Mouse (Mus musculus) activated CD4-positive, CD25-positive, alpha-beta regulatory T cell, adult 4 months (primary cell): ENCODE data around the gene Galns. TPM values are rescaled to one million over a fixed set of nuclear protein-coding genes. Genes with fewer than 3 reads are reported as not detected.
"Not testable (repeated sequence)": the region's sequence is repeated elsewhere in the genome, so short reads cannot be mapped to it uniquely, and the experiment has no call there.

ENCODE experiments used
- ATAC-seq: one replicate; pipeline ENCODE4 v1.8.0; 2017
- polyA plus RNA-seq, 2 experiments: library from polyadenylated mRNA; unstranded; fragments of 100-300 nt; shearing (Covaris generic); gene quantifications; one replicate each; pipeline ENCODE4 v1.2.1; 2017

The Galns gene
- polyA plus RNA-seq, 2 experiments from 2014 or later = 9.8 to 10.5 TPM

- ATAC-seq = no peak
Observed at GRCm38 (mm10) chr8:122633205-122633604, 21.9 kb upstream of the Galns start.

- ATAC-seq = not testable (repeated sequence)
Observed at GRCm38 (mm10) chr8:122632134-122632533, 20.9 kb upstream of the Galns start.

GRCm38 (mm10) chr8:122630696-122631095 lies 19.4 kb upstream of the Galns start:
- no peak for ATAC-seq

DNA sequence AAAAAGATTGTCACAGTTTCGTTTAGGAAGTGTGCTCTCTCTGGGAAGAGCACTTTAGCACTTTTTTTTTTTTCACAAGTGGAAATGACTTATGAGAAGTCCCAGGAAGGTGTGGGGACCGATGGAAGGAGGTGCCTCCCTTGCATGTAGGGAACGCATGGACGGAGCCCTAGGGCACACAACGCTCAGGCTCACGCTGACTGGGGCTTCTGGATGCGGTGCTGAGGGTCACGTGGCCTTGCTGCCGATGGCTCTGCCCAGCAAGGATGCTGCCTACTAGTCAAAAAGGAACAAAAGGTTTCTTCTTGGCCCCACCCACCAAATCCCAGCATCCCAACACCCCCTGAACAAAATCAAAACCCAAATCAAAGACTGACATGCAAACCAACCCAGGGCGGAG lies 18.1 kb upstream of the Galns start:
- ATAC-seq = no peak

GRCm38 (mm10) chr8:122626896-122627295 lies 15.6 kb upstream of the Galns start:
- ATAC-seq = no peak

- ATAC-seq = no peak
Observed at GRCm38 (mm10) chr8:122625811-122626210, 14.5 kb upstream of the Galns start.

- no peak for ATAC-seq
Observed at GRCm38 (mm10) chr8:122624653-122625052, 13.4 kb upstream of the Galns start.

DNA sequence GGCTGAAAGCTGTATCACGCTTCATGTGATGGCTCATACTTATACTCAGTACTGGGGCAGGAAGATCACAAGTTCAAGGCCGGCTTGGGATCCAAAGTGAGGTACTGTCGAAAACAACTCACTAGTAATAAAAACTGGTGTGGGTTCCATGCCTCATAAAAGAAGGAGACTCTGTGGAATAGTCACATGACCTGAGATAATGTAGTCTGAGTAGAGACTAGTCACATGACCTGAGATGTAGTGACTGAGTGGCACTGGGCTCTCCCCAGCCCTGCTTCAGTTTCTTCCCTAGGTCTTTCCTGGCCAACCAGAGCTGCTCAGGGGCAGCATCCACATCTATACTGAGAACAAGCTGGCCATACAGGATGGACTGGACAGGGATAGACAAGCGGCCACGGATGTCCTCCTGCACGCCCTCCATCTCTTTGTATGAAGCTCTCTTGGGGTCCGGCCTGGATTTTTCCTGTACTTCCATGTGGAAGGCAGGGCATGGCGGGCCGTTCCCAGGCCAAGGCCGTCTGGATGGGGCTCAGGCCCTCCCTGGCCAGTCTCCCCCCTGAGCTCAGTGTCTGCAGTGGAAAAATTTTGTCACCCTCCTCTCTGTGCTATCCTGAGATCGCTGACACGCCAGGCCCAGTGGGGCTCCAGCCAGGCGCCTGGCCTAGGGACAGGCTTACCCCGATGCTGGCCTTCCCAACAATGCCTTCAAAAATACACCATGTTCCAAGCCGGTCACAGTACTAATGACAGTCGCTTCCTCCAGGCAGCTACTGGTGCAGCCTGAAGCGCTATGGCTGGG lies 12.8 kb upstream of the Galns start:
- no peak for ATAC-seq

DNA sequence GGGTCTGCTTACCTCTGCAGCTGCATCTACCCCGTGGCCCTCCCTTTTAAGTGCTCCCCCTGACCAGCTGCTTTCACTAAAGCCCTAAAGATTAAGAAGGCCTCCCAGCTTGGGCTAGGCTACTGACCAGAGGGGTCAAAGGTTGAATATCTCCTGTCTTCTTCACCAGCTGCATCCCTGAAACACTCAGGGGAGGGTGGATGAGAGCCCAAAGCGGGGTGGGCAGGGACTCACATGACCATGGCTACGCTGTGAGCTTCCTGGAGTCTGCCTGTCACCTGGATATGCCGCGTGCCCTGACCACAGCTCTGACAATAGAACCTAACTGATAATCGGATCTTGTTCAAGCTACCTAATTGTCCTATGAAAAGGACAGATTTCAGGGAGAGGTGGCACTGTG lies 11.5 kb upstream of the Galns start, which contains the start of gene Pabpn1l:
Pabpn1l (minus strand) TSS at position 13 of the 400 bp plus-strand sequence.
- no peak for ATAC-seq

DNA sequence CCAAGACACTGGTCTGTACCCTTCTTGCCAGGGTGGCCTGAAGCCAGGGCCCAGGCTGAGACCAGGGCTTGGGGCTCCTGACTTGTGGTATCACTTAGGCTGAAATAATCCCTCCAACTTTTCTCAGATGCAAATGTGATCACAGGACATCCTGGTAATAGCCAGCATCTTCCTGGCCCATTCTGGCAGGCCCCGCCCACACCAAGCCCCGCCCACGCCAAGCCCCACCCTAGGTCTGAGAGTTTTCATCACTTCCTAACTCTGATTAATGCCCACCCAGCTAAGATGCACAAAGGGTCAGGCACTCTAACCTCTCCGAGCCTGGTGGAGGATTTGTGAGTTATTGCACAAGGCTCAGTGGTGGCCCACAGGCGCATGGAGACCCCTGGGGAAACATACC lies 9.2 kb upstream of the Galns start:
- no peak for ATAC-seq

- no peak for ATAC-seq
Observed at GRCm38 (mm10) chr8:122618660-122619378, 7.6 kb upstream of the Galns start.

- ATAC-seq = peak; percentile 49
Observed at GRCm38 (mm10) chr8:122617947-122618546, 6.8 kb upstream of the Galns start.

- no peak for ATAC-seq
Observed at GRCm38 (mm10) chr8:122616181-122616905, 5.1 kb upstream of the Galns start.

- peak; percentile 21 for ATAC-seq
Observed at GRCm38 (mm10) chr8:122610612-122611277, 518 bp downstream of the Galns start.

DNA sequence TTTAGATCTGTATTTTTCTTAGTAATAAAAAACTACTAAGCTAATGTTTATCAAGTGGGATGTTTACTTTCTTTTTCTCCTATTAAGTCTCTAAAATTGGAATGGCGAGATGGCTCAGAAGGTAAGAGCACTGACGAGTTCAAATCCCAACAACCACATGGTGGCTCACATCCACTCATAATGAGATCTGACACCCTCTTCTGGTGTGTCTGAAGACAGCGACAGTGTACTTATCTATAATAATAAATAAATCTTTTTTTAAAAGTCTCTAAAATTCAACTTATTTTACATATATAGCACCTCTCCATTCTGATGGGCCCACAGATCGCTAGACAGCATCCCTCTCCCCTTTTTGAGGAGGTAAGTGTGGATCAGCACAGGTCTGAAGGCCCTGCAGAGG lies 1.1 kb downstream of the Galns start:
- ATAC-seq = no peak

- ATAC-seq = no peak
Observed at GRCm38 (mm10) chr8:122606810-122607209, 4.5 kb downstream of the Galns start.

DNA sequence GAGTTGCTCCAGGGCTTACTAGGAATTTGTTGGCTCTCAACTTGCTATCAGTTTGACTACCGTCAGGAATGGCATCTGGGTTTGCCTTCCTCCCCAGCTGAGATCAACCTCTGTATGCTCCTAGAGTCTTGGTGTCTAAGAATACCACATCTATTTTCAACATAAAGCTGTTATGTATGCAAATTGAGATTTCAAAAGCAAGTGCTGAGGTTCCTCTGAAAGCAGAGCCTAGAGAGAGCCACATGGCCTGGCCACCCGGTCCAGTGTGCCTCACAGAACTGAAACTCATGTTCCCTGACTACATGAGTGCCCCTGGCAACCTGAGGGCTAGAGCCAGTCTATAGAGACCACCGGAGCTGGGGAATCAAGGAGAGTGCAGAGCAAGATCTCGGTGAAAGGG lies 5.9 kb downstream of the Galns start:
- ATAC-seq = no peak

DNA sequence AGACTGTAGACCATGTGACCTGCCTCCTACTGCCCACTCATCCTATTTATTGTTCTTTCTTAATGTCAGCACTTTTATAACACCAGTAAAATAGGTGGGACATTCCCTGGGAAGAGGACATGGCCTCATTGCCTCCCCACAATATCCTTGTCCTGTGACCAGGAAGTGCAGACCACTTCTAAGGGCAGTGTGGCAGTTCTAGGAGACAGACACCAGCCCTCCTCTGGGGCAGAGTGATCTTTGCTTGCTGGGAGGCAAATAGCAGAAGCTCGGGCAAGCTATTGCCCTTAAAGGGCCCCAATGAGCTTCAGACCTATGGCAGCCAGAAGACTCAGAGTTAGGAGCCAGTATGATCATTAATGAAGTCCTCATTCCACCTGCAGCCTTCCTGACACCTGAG lies 6.6 kb downstream of the Galns start:
- ATAC-seq = no peak

DNA sequence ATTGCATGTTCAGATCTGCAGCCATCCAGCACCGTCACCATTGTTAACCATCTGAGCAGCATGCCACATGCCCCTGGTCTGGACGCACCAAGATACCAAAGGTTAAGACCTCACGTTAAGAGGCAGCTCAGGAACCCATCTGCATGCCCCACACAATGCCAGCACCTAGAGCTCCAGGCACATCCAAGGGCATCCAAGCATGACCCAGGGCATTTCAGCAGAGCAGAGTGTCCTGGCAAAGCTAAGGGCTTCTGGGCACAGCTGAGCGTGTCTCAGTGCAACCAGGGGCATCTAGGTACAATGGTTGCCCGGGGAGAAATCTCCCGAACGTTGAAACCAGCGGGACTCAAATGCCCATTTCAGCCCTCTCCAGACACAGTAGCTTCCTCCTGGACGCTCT lies 10.6 kb downstream of the Galns start:
- no peak for ATAC-seq

- no peak for ATAC-seq
Observed at GRCm38 (mm10) chr8:122596031-122596430, 15.2 kb downstream of the Galns start.

GRCm38 (mm10) chr8:122593783-122594507 lies 17.3 kb downstream of the Galns start:
- ATAC-seq = no peak

GRCm38 (mm10) chr8:122593240-122593639 lies 18.0 kb downstream of the Galns start:
- ATAC-seq = no peak
